Mouse (Mus musculus) forebrain, embryonic 16.5 days (tissue): ENCODE results near the gene Slc8a1. TPM values are rescaled to one million over a fixed set of nuclear protein-coding genes. Genes with fewer than 3 reads are reported as not detected.

Experiments
- ATAC-seq: fragments of 200-750 bp; cut with Nextera tagmentation; 2 replicates; pipeline ENCODE4 v1.8.0; 2017; ENCODE audit warnings: mild to moderate bottlenecking, moderate library complexity
- H3K27ac ChIP-seq: fragments of 300-500 bp; sonication (generic); 2 replicates; pipeline ENCODE4 v1.5.1; 2014; ENCODE audit warnings: low read length, control low read depth
- H3K27me3 ChIP-seq: fragments of 300-500 bp; sonication (generic); replicated peaks from 2 replicates; pipeline ENCODE4 v1.6.1; 2014; ENCODE audit warnings: low read length; ENCODE audit not compliant: control insufficient read depth, insufficient read depth
- H3K36me3 ChIP-seq: fragments of 300-500 bp; sonication (generic); 2 replicates; pipeline ENCODE4 v1.6.1; 2014; ENCODE audit not compliant: control insufficient read depth, insufficient read depth
- H3K4me1 ChIP-seq: fragments of 300-500 bp; sonication (generic); replicated peaks from 2 replicates; pipeline ENCODE4 v1.6.1; 2014; ENCODE audit warnings: low read length; ENCODE audit not compliant: control insufficient read depth, insufficient read depth
- H3K4me2 ChIP-seq: fragments of 300-500 bp; sonication (generic); 2 replicates; pipeline ENCODE4 v1.6.1; 2014; ENCODE audit warnings: mild to moderate bottlenecking, low read length, control low read depth
- H3K4me3 ChIP-seq: fragments of 300-500 bp; sonication (generic); replicated peaks from 2 replicates; pipeline ENCODE4 v1.5.1; 2014; ENCODE audit warnings: mild to moderate bottlenecking, low read length, control low read depth
- H3K9ac ChIP-seq: fragments of 300-500 bp; sonication (generic); replicated peaks from 2 replicates; pipeline ENCODE4 v1.6.1; 2014; ENCODE audit warnings: low read depth, low read length, control low read depth
- H3K9me3 ChIP-seq: fragments of 300-500 bp; sonication (generic); 2 replicates; pipeline ENCODE4 v1.6.1; 2016; ENCODE audit warnings: low read length; ENCODE audit not compliant: control insufficient read depth
- WGBS: fragments of 180-500 bp; shearing (Covaris S2); extraction: QIAGEN DNeasy Blood & Tissue Kit; methylation state at CpG from one replicate; pipeline ENCODE4 v1.1.7; 2014; 5-methylcytosine and 5-hydroxymethylcytosine counted together
- polyA plus RNA-seq: library from polyadenylated mRNA; unstranded; fragments of >200 nt; fragmentation: Nextera tagmentation; extraction: Ambion mirVana; gene quantifications from 2 replicates; pipeline ENCODE4 v1.2.1, GENCODE M21; 2015

Gene Slc8a1
- polyA plus RNA-seq, 1 experiment from 2014 or later: 21.7 TPM

DNA sequence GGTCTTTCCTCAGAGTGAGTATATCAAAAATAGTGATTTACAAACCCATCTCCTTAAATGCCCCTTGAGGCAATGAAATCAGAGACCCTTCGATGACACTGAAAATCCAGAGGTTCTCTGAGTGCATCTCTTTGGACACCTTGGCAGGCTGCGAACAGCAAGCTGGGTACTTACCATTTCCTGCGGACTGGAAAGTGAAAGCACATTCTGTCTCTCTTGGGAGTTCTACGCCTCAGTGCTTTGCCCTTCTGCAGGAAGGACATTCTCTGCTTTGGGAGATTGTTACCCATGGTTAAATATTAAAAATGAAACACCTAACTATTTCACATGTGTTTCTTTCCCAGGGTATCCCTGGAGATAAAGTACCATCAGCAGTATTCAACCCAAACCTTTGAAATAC, 354.7 kb downstream of the Slc8a1 start:
- ATAC-seq: no peak
- Histone ChIP-seq H3K27ac (no peak overlapping the region), H3K27me3 (no peaks in the 10 kb centered on the region), H3K9me3 (no peaks in the 10 kb centered on the region), H3K9ac (no peak overlapping the region), H3K36me3 (no peaks in the 10 kb centered on the region), H3K4me3 (no peak overlapping the region), H3K4me2 (no peak overlapping the region), H3K4me1 (no peaks in the 10 kb centered on the region)
- WGBS: 96% methylated on average over 4 of the region's 4 CpGs

DNA sequence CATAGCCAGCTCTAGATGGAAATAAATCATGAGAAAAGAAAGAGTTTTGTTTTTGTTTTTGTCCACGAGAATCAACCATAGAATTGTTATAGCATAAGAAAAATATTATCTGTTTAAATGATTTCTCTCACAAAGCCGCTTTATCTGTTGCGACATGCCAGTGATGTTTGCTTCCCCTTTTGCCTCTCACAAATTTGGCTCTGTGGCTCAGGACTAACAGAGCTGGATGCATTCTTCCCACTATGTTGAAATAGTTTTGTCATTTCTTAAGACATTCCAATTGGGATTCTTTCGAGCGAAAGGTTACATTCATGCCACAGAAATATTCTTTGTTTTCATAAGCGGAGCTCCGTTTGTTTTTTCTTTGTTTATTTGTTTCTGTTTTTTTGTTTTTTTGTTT, 359.7 kb downstream of the Slc8a1 start:
- no peak overlapping the region for H3K4me2 ChIP-seq
- no peak overlapping the region for H3K9ac ChIP-seq
- H3K9me3 ChIP-seq: no peaks in the 10 kb centered on the region
- no peaks in the 10 kb centered on the region for H3K36me3 ChIP-seq
- 86% methylated on average over 7 of the region's 7 CpGs for WGBS
- no peak for ATAC-seq
- H3K27ac ChIP-seq: no peak overlapping the region
- H3K4me1 ChIP-seq: peaks cover 8% of the 10 kb centered on the region; the same call in 1 of the 2 replicates
- no peak overlapping the region for H3K4me3 ChIP-seq
- H3K27me3 ChIP-seq: no peaks in the 10 kb centered on the region

DNA sequence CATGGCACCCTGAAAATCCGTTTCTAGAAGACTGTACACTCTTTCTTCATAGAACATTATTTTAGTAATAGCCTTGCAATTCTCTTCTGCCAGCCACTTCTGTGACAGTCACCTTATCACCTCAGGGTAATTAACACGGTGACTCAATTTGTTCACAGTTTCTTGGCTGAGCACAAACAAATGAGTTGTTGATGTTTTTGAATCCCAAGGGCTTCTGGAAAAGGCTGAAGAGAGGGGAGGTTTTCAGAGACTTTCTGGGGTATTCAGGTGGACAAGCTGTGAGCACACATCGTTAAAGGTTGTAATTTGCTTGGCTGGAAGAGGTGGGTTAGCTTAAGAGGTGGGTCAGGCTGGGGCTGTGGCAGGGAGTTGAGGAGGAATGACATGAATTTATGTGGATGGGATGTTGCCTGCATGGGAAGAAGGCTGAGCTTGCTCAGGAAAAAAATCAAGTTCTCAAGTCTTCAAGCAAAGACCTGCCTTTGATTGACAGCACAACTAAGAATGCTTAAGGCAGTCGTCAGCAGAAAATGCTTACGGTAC, 360.3 kb downstream of the Slc8a1 start:
- no peak overlapping the region for H3K9ac ChIP-seq
- peaks cover 8% of the 10 kb centered on the region; the same call in 1 of the 2 replicates for H3K4me1 ChIP-seq
- H3K27me3 ChIP-seq: no peaks in the 10 kb centered on the region
- peak; percentile 33; the same call in 1 of the 2 replicates for ATAC-seq
- H3K4me2 ChIP-seq: no peak overlapping the region
- H3K27ac ChIP-seq: no peak overlapping the region
- WGBS: 18% methylated on average over 5 of the region's 5 CpGs
- H3K36me3 ChIP-seq: no peaks in the 10 kb centered on the region
- no peak overlapping the region for H3K4me3 ChIP-seq
- H3K9me3 ChIP-seq: no peaks in the 10 kb centered on the region

DNA sequence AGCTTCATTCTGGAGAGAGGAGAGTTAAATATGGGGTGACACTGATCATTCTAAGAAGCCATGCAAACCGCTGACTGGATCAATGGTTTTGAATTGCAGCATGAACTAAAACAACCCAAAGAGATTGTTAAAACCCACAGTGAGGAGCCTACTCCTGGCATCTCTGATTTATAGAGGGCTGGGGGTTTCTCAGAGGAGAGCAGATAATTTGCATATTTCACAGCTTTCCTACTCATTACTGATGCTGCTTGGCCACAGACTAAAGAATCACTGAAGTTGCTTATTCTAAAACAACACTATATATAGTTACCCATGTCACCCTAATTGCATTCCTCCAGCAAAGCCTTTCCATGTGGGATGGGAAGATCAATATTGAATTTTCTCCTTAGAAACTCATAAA, 361.0 kb downstream of the Slc8a1 start:
- no peak overlapping the region for H3K27ac ChIP-seq
- no peaks in the 10 kb centered on the region for H3K9me3 ChIP-seq
- H3K27me3 ChIP-seq: no peaks in the 10 kb centered on the region
- no peak overlapping the region for H3K4me3 ChIP-seq
- H3K4me2 ChIP-seq: no peak overlapping the region
- WGBS: 10% methylated on average over 1 of the region's 1 CpGs
- ATAC-seq: peak; percentile 68
- H3K4me1 ChIP-seq: peaks cover 8% of the 10 kb centered on the region; the same call in 1 of the 2 replicates
- no peak overlapping the region for H3K9ac ChIP-seq
- no peaks in the 10 kb centered on the region for H3K36me3 ChIP-seq

DNA sequence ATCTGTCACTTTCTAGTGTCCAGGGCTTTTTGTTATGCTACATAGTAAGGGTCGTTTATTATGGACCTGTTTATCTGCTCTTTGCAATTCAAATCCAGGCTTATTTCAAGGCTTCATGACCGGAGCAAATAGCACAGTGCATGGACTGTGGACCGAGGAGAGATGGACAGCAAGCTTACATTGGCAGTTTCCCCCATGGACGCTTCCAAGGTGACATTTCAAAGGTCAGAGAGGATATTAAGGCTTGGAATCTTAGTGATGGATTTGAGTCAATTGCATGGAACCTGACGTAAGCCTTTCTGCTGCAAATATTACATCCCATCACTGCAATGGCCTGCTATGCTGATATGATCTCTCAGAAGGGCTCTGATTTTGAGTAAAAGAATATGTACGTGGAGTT, 362.3 kb downstream of the Slc8a1 start:
- no peaks in the 10 kb centered on the region for H3K27me3 ChIP-seq
- H3K27ac ChIP-seq: no peak overlapping the region
- no peak overlapping the region for H3K4me3 ChIP-seq
- peaks cover 8% of the 10 kb centered on the region; the same call in 1 of the 2 replicates for H3K4me1 ChIP-seq
- H3K9ac ChIP-seq: no peak overlapping the region
- H3K36me3 ChIP-seq: no peaks in the 10 kb centered on the region
- H3K4me2 ChIP-seq: no peak overlapping the region
- 83% methylated on average over 6 of the region's 6 CpGs for WGBS
- no peak for ATAC-seq
- H3K9me3 ChIP-seq: no peaks in the 10 kb centered on the region

DNA sequence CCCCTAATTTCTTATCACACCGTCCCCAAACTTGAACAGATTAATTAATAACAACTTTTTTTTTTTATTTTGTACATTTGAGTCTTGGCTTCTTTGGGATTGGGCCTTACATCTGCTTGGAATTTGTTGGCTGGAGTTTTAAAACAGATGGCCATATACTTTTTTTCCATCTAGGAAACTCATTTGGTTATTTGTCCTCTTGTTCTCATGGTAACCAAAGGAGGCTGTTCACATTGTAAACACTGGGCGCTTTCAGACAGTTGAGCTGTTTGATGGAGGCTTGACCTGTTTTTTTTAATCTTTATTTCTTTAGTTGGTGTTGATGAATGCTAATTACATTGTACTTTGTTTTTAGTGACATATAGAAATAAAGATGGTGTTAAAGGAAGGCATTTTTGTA, 369.1 kb downstream of the Slc8a1 start:
- ATAC-seq: peak; percentile 59; the same call in 1 of the 2 replicates
- no peaks in the 10 kb centered on the region for H3K4me1 ChIP-seq
- H3K9ac ChIP-seq: no peak overlapping the region
- no peak overlapping the region for H3K27ac ChIP-seq
- no peaks in the 10 kb centered on the region for H3K36me3 ChIP-seq
- H3K9me3 ChIP-seq: no peaks in the 10 kb centered on the region
- no peaks in the 10 kb centered on the region for H3K27me3 ChIP-seq
- 44% methylated on average over 2 of the region's 2 CpGs for WGBS
- H3K4me2 ChIP-seq: no peak overlapping the region
- no peak overlapping the region for H3K4me3 ChIP-seq

DNA sequence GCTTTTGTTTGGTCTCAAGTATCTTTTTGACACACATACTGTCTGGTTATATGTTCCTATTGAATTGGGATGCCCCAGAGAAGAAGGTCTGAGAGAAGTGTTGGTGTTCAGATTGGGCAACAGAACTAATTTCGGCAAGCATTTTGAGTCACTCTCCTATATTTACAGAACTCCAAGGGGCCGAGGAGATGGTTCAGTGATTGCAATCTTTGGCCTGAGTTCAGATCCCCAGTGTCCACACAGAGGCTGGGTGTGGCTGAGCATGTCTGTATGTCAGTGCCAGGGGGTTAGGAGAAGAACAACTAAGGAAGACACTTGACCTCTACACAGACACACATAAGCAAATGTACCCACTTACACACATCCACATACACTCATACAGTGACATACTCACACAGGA, 369.7 kb downstream of the Slc8a1 start:
- H3K4me1 ChIP-seq: no peaks in the 10 kb centered on the region
- H3K27ac ChIP-seq: peak overlapping the region; percentile 1; the same call in 1 of the 2 replicates
- H3K36me3 ChIP-seq: no peaks in the 10 kb centered on the region
- H3K9me3 ChIP-seq: no peaks in the 10 kb centered on the region
- H3K4me2 ChIP-seq: no peak overlapping the region
- no peak for ATAC-seq
- H3K4me3 ChIP-seq: no peak overlapping the region
- H3K27me3 ChIP-seq: no peaks in the 10 kb centered on the region
- no peak overlapping the region for H3K9ac ChIP-seq
- 80% methylated on average over 2 of the region's 2 CpGs for WGBS

DNA sequence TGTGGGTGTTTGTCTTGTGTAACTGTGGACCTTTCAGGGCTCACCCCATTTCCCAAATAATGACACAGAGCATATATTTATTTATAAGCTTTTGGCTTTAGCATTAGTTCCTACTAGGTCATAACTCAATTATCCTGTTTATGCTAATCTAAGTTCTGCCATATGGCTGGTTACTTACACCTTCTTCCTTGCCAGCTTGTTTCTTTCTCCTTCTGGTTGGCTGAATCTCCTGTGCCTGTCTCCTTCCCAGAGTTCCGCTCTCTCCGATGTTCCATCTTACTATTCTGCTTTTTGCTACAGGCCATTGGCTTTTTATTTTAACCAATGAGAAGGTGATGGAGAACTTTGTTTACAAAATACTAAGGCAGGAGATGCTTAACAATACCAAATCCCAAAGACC, 374.8 kb downstream of the Slc8a1 start:
- H3K27me3 ChIP-seq: no peaks in the 10 kb centered on the region
- ATAC-seq: peak; percentile 82
- no peak overlapping the region for H3K4me2 ChIP-seq
- no peaks in the 10 kb centered on the region for H3K9me3 ChIP-seq
- H3K36me3 ChIP-seq: no peaks in the 10 kb centered on the region
- 61% methylated on average over 2 of the region's 2 CpGs for WGBS
- H3K4me3 ChIP-seq: no peak overlapping the region
- 0 out of 2 replicates have a peak overlapping the region, but pooled peaks have one; percentile 20 for H3K27ac ChIP-seq
- 0 out of 2 replicates have a peak, but pooled peaks cover 2% of the 10 kb centered on the region for H3K4me1 ChIP-seq
- no peak overlapping the region for H3K9ac ChIP-seq

DNA sequence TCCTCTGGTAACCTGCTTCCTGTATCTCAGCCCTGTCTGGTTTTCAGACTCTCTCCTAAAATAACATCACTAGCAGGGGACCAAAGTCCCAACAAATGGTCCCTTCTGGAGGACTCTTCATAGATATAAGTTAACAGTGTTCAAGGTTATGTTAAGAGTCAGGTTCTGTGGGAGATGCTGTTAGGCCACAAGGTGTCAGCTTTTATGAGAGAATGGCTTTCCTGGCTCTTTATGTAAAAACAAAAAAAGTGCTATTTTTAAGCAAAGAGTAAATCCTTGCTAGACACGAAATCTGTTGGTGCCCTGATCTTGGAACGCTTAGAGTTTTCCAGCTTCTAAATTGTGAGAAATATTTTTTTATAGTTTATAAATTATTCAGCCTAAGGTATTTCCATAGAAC, 377.6 kb downstream of the Slc8a1 start:
- Histone ChIP-seq H3K27me3 (no peaks in the 10 kb centered on the region), H3K27ac (peak overlapping the region; percentile 25; the same call in 1 of the 2 replicates), H3K9me3 (peaks cover 3% of the 10 kb centered on the region), H3K9ac (no peak overlapping the region), H3K4me3 (no peak overlapping the region), H3K36me3 (no peaks in the 10 kb centered on the region), H3K4me2 (no peak overlapping the region), H3K4me1 (0 out of 2 replicates have a peak, but pooled peaks cover 2% of the 10 kb centered on the region)
- WGBS: 50% methylated on average over 2 of the region's 2 CpGs
- peak; percentile 31 for ATAC-seq

DNA sequence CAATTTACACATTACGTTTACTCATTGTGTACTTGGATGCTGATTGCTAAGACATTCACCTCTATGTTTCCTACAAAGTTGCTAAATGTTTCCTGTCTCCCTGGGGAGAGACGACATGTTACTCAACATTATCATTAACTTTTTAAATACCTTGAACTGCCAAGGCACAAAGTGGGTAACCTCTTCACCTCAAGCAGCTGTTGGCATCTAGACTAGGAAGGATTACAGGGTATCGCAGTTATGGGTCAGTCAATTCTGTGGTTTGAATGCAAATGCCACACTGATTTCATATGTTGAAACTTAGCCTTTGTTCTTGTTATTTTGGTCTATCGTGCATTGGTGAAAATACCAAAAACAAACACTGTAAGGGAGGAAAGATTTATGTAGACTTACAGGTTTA, 378.1 kb downstream of the Slc8a1 start:
- Histone ChIP-seq H3K9ac (no peak overlapping the region), H3K36me3 (no peaks in the 10 kb centered on the region), H3K27me3 (no peaks in the 10 kb centered on the region), H3K9me3 (peaks cover 3% of the 10 kb centered on the region), H3K4me1 (0 out of 2 replicates have a peak, but pooled peaks cover 2% of the 10 kb centered on the region), H3K4me3 (no peak overlapping the region), H3K27ac (peak overlapping the region; percentile 25; the same call in 1 of the 2 replicates), H3K4me2 (no peak overlapping the region)
- no peak for ATAC-seq
- 81% methylated on average over 4 of the region's 4 CpGs for WGBS
